ENCODE assay signal across 16 mouse cellular contexts in genomic region chr8:125526582-125526981, GRCm38 (mm10). TPM values are rescaled to one million over a fixed set of nuclear protein-coding genes. Genes with fewer than 3 reads are reported as not detected.
DNase-seq lines count a peak whose midpoint lies in the region; ATAC-seq lines count a peak whose summit lies in the region.
"Had no signal": no experiment of that assay in that cellular context is flagged by ENCODE, and none has a peak within 500 bp of the region (broad histone marks: within the 10 kb centered on the region; RNA-seq: fewer than 3 reads in every experiment).

No protein-coding gene starts in this region.

- no peak overlapping the region for H3K4me3 ChIP-seq in heart, embryonic 14.5 days (ENCODE audit: control insufficient read depth in 1 of 2, insufficient read depth in 1 of 2, low read depth in 1 of 2, low read length in 2 of 2)
- no peak overlapping the region for H3K4me3 ChIP-seq in neural tube, embryonic 13.5 days
- H3K4me3 ChIP-seq in neural tube, embryonic 15.5 days (replicated peaks) = no peak overlapping the region
- H3K4me3 ChIP-seq in limb, embryonic 10.5 days = peak overlapping the region; percentile 4; the same call in 1 of the 2 replicates

- no peak overlapping the region for H3K4me2 ChIP-seq in heart, embryonic 14.5 days (ENCODE audit: low read length)
- no peak overlapping the region for H3K4me2 ChIP-seq in neural tube, embryonic 13.5 days
- H3K4me2 ChIP-seq in neural tube, embryonic 15.5 days = no peak overlapping the region
- H3K4me2 ChIP-seq: heart, embryonic 11.5 days had no signal

- peak overlapping the region; percentile 39 for H3K9ac ChIP-seq in heart, embryonic 14.5 days (ENCODE audit: low read length)
- H3K9ac ChIP-seq in neural tube, embryonic 13.5 days = 0 out of 2 replicates have a peak overlapping the region, but pooled peaks have one; percentile 31
- H3K9ac ChIP-seq in neural tube, embryonic 15.5 days (replicated peaks) = no peak overlapping the region

- no peak for ATAC-seq in heart, embryonic 14.5 days (ENCODE audit: insufficient number of reproducible peaks, insufficient read depth, low FRiP score, low read depth)
- ATAC-seq in neural tube, embryonic 13.5 days (ENCODE audit: low read depth) = no peak
- ATAC-seq in neural tube, embryonic 15.5 days (ENCODE audit: low FRiP score) = no peak

- no peaks in the 10 kb centered on the region for H3K27me3 ChIP-seq in heart, embryonic 14.5 days (ENCODE audit: control insufficient read depth, insufficient read depth, low read length)
- 0 out of 2 replicates have a peak, but pooled peaks cover 2% of the 10 kb centered on the region for H3K27me3 ChIP-seq in neural tube, embryonic 13.5 days
- H3K27me3 ChIP-seq in neural tube, embryonic 15.5 days (replicated peaks) = no peaks in the 10 kb centered on the region
- H3K27me3 ChIP-seq in limb, embryonic 10.5 days (ENCODE audit: low read depth, poor library complexity, severe bottlenecking) = no peaks in the 10 kb centered on the region

- no peaks in the 10 kb centered on the region for H3K36me3 ChIP-seq in heart, embryonic 14.5 days (ENCODE audit: control insufficient read depth, insufficient read depth, low read length)
- no peaks in the 10 kb centered on the region for H3K36me3 ChIP-seq in neural tube, embryonic 13.5 days
- H3K36me3 ChIP-seq in neural tube, embryonic 15.5 days = no peaks in the 10 kb centered on the region
- H3K36me3 ChIP-seq in limb, embryonic 10.5 days = no peaks in the 10 kb centered on the region
- H3K36me3 ChIP-seq: G1E had no signal

- peaks cover 57 to 96% of the 10 kb centered on the region in 2 experiments for H3K4me1 ChIP-seq in heart, embryonic 14.5 days (ENCODE audit: control insufficient read depth in 2 of 2, insufficient read depth in 2 of 2, low read length in 2 of 2)
- H3K4me1 ChIP-seq in neural tube, embryonic 13.5 days (replicated peaks) = peaks cover 86% of the 10 kb centered on the region
- peaks cover 77% of the 10 kb centered on the region for H3K4me1 ChIP-seq in neural tube, embryonic 15.5 days
- peaks cover 91% of the 10 kb centered on the region for H3K4me1 ChIP-seq in limb, embryonic 10.5 days

- 59% methylated on average over 7 of the region's 7 CpGs for WGBS in heart, embryonic 14.5 days
- 48% methylated on average over 7 of the region's 7 CpGs for WGBS in neural tube, embryonic 13.5 days
- 51% methylated on average over 7 of the region's 7 CpGs for WGBS in neural tube, embryonic 15.5 days
- 28% methylated on average over 7 of the region's 7 CpGs for WGBS in limb, embryonic 10.5 days

- DNase-seq in heart, adult 8-10 months (ENCODE audit: low spot score) = no peak
- DNase-seq in limb, embryonic 10.5 days (ENCODE audit: low spot score) = peak; percentile 42
- no peak for DNase-seq in frontal cortex, adult 2 months (ENCODE audit: extremely low spot score in 1 of 2, low spot score in 1 of 2)
- no peak for DNase-seq in urinary bladder, postnatal 10 days (ENCODE audit: low spot score)
- DNase-seq: adrenal gland, postnatal 10 days; cerebellum, adult 18-20 months; gastrocnemius, postnatal 25 days; layer of hippocampus, postnatal 36 days; lung, postnatal 36 days; right cerebral cortex, adult 18-20 months; thymus, postnatal 14 days had no signal

- no peaks in the 10 kb centered on the region for H3K9me3 ChIP-seq in heart, embryonic 14.5 days (ENCODE audit: control insufficient read depth, low read length)
- no peaks in the 10 kb centered on the region for H3K9me3 ChIP-seq in neural tube, embryonic 13.5 days
- no peaks in the 10 kb centered on the region for H3K9me3 ChIP-seq in neural tube, embryonic 15.5 days (replicated peaks)
- H3K9me3 ChIP-seq in limb, embryonic 10.5 days (replicated peaks) = no peaks in the 10 kb centered on the region

- no peak overlapping the region for H3K27ac ChIP-seq in heart, embryonic 14.5 days (replicated peaks in 1 of 2; ENCODE audit: control insufficient read depth in 1 of 2, insufficient read depth in 1 of 2, low read depth in 2 of 2, low read length in 2 of 2)
- H3K27ac ChIP-seq in neural tube, embryonic 13.5 days (replicated peaks) = peak overlapping the region; percentile 53; the same call in 1 of the 2 replicates
- H3K27ac ChIP-seq in neural tube, embryonic 15.5 days (replicated peaks) = no peak overlapping the region
- peak overlapping the region; percentile 78 for H3K27ac ChIP-seq in limb, embryonic 10.5 days

RNA-seq across cellular contexts. Expression of gene Sipa1l2, which starts 43.0 kb away (rescaled TPM):
- polyA plus RNA-seq in heart, embryonic 14.5 days (2014; fragmentation: Nextera tagmentation; extraction: Ambion mirVana) = 17.8 and 18.0 TPM in 2 replicates
- 10 to 100 TPM; 41.6 to 49.5 (median 44.5) TPM for total RNA-seq in heart, adult 8-10 months (2022)
- polyA plus RNA-seq in neural tube, embryonic 13.5 days (2015; fragmentation: Nextera tagmentation; extraction: Ambion mirVana) = 19.7 and 22.9 TPM in 2 replicates
- 16.3 and 16.8 TPM in 2 replicates for polyA plus RNA-seq in neural tube, embryonic 15.5 days (2015; fragmentation: Nextera tagmentation; extraction: Ambion mirVana)
- 11.0 and 13.9 TPM in 2 replicates for polyA plus RNA-seq in limb, embryonic 10.5 days (2016; fragmentation: Nextera tagmentation; extraction: Ambion mirVana)
- polyA plus RNA-seq in frontal cortex, adult 2 months (2012; rRNA removed) = 26.7 and 29.7 TPM in 2 replicates
- polyA plus RNA-seq: G1E had no signal

Comparison
In these comparisons a context has a peak if more than half of its experiments do, and no peak if none do; other contexts are left out.
1. H3K27ac ChIP-seq: peak in neural tube, embryonic 13.5 days (single experiment) and limb, embryonic 10.5 days (single experiment); none in heart, embryonic 14.5 days (0 of 2) and neural tube, embryonic 15.5 days (single experiment).